8 mouse cellular contexts compared by ENCODE assay signal in genomic region chr13:20937452-20937851, GRCm38 (mm10).
DNase-seq lines count a peak whose midpoint lies in the region; ATAC-seq lines count a peak whose summit lies in the region.

No protein-coding gene starts in this region.

- WGBS in midbrain, embryonic 10.5 days = 29% methylated on average over 5 of the region's 5 CpGs
- WGBS in midbrain, embryonic 13.5 days = 26% methylated on average over 5 of the region's 5 CpGs
- 25% methylated on average over 5 of the region's 5 CpGs for WGBS in embryonic facial prominence, embryonic 14.5 days
- WGBS in limb, embryonic 10.5 days = 26% methylated on average over 5 of the region's 5 CpGs

- no peaks in the 10 kb centered on the region for H3K9me3 ChIP-seq in midbrain, embryonic 10.5 days (replicated peaks)
- no peaks in the 10 kb centered on the region for H3K9me3 ChIP-seq in midbrain, embryonic 13.5 days
- no peaks in the 10 kb centered on the region for H3K9me3 ChIP-seq in embryonic facial prominence, embryonic 14.5 days (ENCODE audit: control insufficient read depth, low read length)
- no peaks in the 10 kb centered on the region for H3K9me3 ChIP-seq in limb, embryonic 10.5 days (replicated peaks)

- H3K9ac ChIP-seq in midbrain, embryonic 13.5 days (replicated peaks) = no peak overlapping the region
- no peak overlapping the region for H3K9ac ChIP-seq in embryonic facial prominence, embryonic 14.5 days (ENCODE audit: low read depth, low read length)

- DNase-seq in midbrain, embryonic 10.5 days (ENCODE audit: low spot score) = peak; percentile 52
- peak; percentile 24 to 33 for DNase-seq in adrenal gland, postnatal 4 days (ENCODE audit: low spot score in 2 of 2)
- DNase-seq in embryonic facial prominence, embryonic 14.5 days (ENCODE audit: low spot score) = peak; percentile 7
- DNase-seq in hindlimb bud, embryonic 11.5 days (ENCODE audit: extremely low spot score, low read depth, low spot score) = peak; percentile 14
- DNase-seq in limb, embryonic 10.5 days (ENCODE audit: low spot score) = peak; percentile 72
- DNase-seq in ovary, postnatal 14 days (ENCODE audit: low spot score) = peak; percentile 55
- peak; percentile 35 to 57 for DNase-seq in thymus, postnatal 36 days

- H3K4me2 ChIP-seq in midbrain, embryonic 13.5 days (replicated peaks) = no peak overlapping the region
- H3K4me2 ChIP-seq in embryonic facial prominence, embryonic 14.5 days (ENCODE audit: low read depth, low read length) = no peak overlapping the region

- H3K36me3 ChIP-seq in midbrain, embryonic 10.5 days = no peaks in the 10 kb centered on the region
- H3K36me3 ChIP-seq in midbrain, embryonic 13.5 days = no peaks in the 10 kb centered on the region
- H3K36me3 ChIP-seq in embryonic facial prominence, embryonic 14.5 days (ENCODE audit: control insufficient read depth, insufficient read depth, low read length) = no peaks in the 10 kb centered on the region
- no peaks in the 10 kb centered on the region for H3K36me3 ChIP-seq in limb, embryonic 10.5 days

- H3K4me1 ChIP-seq in midbrain, embryonic 10.5 days = no peaks in the 10 kb centered on the region
- H3K4me1 ChIP-seq in midbrain, embryonic 13.5 days (replicated peaks) = no peaks in the 10 kb centered on the region
- H3K4me1 ChIP-seq in embryonic facial prominence, embryonic 14.5 days (ENCODE audit: control insufficient read depth, insufficient read depth, low read length) = no peaks in the 10 kb centered on the region
- H3K4me1 ChIP-seq in limb, embryonic 10.5 days = no peaks in the 10 kb centered on the region

- ATAC-seq in midbrain, embryonic 13.5 days = no peak
- ATAC-seq in embryonic facial prominence, embryonic 14.5 days (ENCODE audit: low read depth) = no peak

- H3K4me3 ChIP-seq in midbrain, embryonic 10.5 days = no peak overlapping the region
- no peak overlapping the region for H3K4me3 ChIP-seq in midbrain, embryonic 13.5 days (replicated peaks)
- no peak overlapping the region for H3K4me3 ChIP-seq in embryonic facial prominence, embryonic 14.5 days (ENCODE audit: low read depth, low read length)
- H3K4me3 ChIP-seq in limb, embryonic 10.5 days = no peak overlapping the region

- no peak overlapping the region for H3K27ac ChIP-seq in midbrain, embryonic 10.5 days (replicated peaks)
- H3K27ac ChIP-seq in midbrain, embryonic 13.5 days = no peak overlapping the region
- no peak overlapping the region for H3K27ac ChIP-seq in embryonic facial prominence, embryonic 14.5 days (replicated peaks; ENCODE audit: low read depth, low read length)
- no peak overlapping the region for H3K27ac ChIP-seq in limb, embryonic 10.5 days

- no peaks in the 10 kb centered on the region for H3K27me3 ChIP-seq in midbrain, embryonic 10.5 days (ENCODE audit: low read depth, poor library complexity, severe bottlenecking)
- H3K27me3 ChIP-seq in midbrain, embryonic 13.5 days = no peaks in the 10 kb centered on the region
- H3K27me3 ChIP-seq in embryonic facial prominence, embryonic 14.5 days (replicated peaks; ENCODE audit: control insufficient read depth, insufficient read depth, low read length) = no peaks in the 10 kb centered on the region
- no peaks in the 10 kb centered on the region for H3K27me3 ChIP-seq in limb, embryonic 10.5 days (ENCODE audit: low read depth, poor library complexity, severe bottlenecking)

Comparison
In these comparisons a context has a peak if more than half of its experiments do, and no peak if none do; other contexts are left out.
1. DNase-seq: peak in every context shown above with its lines; median percentile 72 in limb, embryonic 10.5 days; 55 in ovary, postnatal 14 days; 52 in midbrain, embryonic 10.5 days; 46 in thymus, postnatal 36 days; 28 in adrenal gland, postnatal 4 days; 14 in hindlimb bud, embryonic 11.5 days; 7 in embryonic facial prominence, embryonic 14.5 days.